Mouse (Mus musculus): ENCODE data around the gene Oscp1.

GRCm38 (mm10) chr4:126051617-126052016 lies 6.7 kb upstream of the Oscp1 start:
- no peak for TF ChIP-seq E2F4 (IDR thresholded peaks at IDR 0.05; ENCODE audit: insufficient read depth)
- TF ChIP-seq POLR2A (IDR thresholded peaks at IDR 0.05; ENCODE audit: insufficient read length, low read depth) = no peak
- TF ChIP-seq MAX (IDR thresholded peaks at IDR 0.05; ENCODE audit: low read depth) = no peak
- TF ChIP-seq CEBPB (IDR thresholded peaks at IDR 0.05; ENCODE audit: insufficient read depth, poor library complexity, severe bottlenecking) = no peak
- no peak for TF ChIP-seq POLR2AphosphoS2 (IDR thresholded peaks at IDR 0.05; ENCODE audit: insufficient read length, low read depth)
- TF ChIP-seq TCF12 (IDR thresholded peaks at IDR 0.05; ENCODE audit: insufficient read depth, poor library complexity, severe bottlenecking) = no peak
- no peak for TF ChIP-seq USF1 (IDR thresholded peaks at IDR 0.05; ENCODE audit: low read depth)
- no peak for TF ChIP-seq TCF3 (IDR thresholded peaks at IDR 0.05; ENCODE audit: insufficient read length, low read depth)
